ENCODE assay signal across 11 mouse cellular contexts in genomic region chr1:80522197-80522596, GRCm38 (mm10).
DNase-seq lines count a peak whose midpoint lies in the region; TF ChIP-seq lines count a peak whose summit lies in the region.
"Had no signal": no experiment of that assay in that cellular context is flagged by ENCODE, and none has a peak within 500 bp of the region (broad histone marks: within the 10 kb centered on the region; RNA-seq: fewer than 3 reads in every experiment).

No protein-coding gene starts in this region.

- TF ChIP-seq CTCF in layer of hippocampus, adult 2 months (conservative IDR thresholded peaks at IDR 0.05) = peak; percentile 75

- DNase-seq in adrenal gland, postnatal 14 days = peak; percentile 14
- no peak for DNase-seq in adrenal gland, adult 2 months
- no peak for DNase-seq in layer of hippocampus, adult 2 months (ENCODE audit: low spot score in 2 of 2)
- DNase-seq in layer of hippocampus, adult 8-10 months (ENCODE audit: low spot score in 2 of 2) = no peak
- DNase-seq in A20 (ENCODE audit: low read depth, low spot score) (peak; percentile 17), ZHBTc4 (ENCODE audit: low read depth, low spot score) (peak; percentile 15)
- DNase-seq in left cerebral cortex, postnatal 25 days (ENCODE audit: low spot score in 2 of 2) = no peak
- DNase-seq in urinary bladder, postnatal 14 days (ENCODE audit: low spot score) = no peak

- intact Hi-C loops in left cerebral cortex, postnatal 25 days (cut with DNase I) = loop anchor here (10.0 kb wide), 1 partner anchor 783 kb away; no protein-coding TSS in a partner anchor

- H3K4me3 ChIP-seq in layer of hippocampus, adult 2 months = no peak overlapping the region
- H3K4me3 ChIP-seq: hindbrain, embryonic 10.5 days; limb, embryonic 12.5 days; midbrain, embryonic 10.5 days had no signal

- no peak overlapping the region for H3K27ac ChIP-seq in layer of hippocampus, adult 2 months
- H3K27ac ChIP-seq: hindbrain, embryonic 10.5 days; limb, embryonic 12.5 days; midbrain, embryonic 10.5 days had no signal

Comparison
In these comparisons a context has a peak if more than half of its experiments do, and no peak if none do; other contexts are left out.
1. DNase-seq: peak in adrenal gland, postnatal 14 days (single experiment), A20 (single experiment) and ZHBTc4 (single experiment); none in adrenal gland, adult 2 months (single experiment), layer of hippocampus, adult 2 months (0 of 2), layer of hippocampus, adult 8-10 months (0 of 2), left cerebral cortex, postnatal 25 days (0 of 2) and urinary bladder, postnatal 14 days (single experiment).